Mouse (Mus musculus): ENCODE measurements around the gene Tmem191c. TPM values are rescaled to one million over a fixed set of nuclear protein-coding genes. Genes with fewer than 3 reads are reported as not detected.

Gene Tmem191c
- polyA plus RNA-seq, 1 experiment from 2014 or later: 15.0 TPM

DNA sequence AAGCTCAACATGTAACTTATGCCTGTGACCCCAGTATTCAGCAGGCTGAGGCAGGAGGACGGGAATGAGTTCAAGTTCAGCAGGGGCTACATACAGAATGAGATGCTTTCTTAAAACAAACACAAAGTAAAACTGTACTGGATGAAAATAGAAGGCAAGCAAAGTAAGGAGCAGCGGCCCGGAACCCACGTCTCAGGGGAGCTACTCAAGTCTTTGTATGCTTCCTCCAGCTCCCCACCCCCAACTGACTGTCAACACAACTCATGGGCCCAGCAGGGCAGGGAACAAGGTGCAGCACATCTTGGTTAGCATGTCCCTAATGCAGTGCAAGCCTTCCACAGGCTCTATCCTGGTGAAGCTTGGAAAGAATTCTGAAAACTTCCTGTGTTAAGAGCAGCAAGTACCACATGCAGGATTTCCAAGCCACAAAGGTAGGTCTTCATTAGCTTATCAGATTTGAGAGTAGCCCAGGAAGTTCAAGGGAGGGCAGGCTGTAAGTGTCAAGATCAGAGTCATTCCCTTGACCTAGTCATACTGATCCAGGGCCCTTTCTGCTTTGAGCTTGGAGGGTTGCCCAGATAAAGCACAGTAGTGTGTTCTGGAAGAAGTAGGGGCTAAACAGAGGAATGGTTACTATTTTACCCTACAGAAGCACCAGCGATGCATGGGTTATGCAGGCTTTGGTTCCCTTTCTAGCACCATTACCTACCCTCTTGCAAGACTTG lies 27.8 kb downstream of the Tmem191c start:
- Histone ChIP-seq H3K27ac (ENCODE audit: low read length) (no peak overlapping the region), H3K4me3 (ENCODE audit: low read length) (no peak overlapping the region), H3K27me3 (ENCODE audit: control insufficient read depth, insufficient read depth, low read length) (no peaks in the 10 kb centered on the region), H3K36me3 (ENCODE audit: control insufficient read depth, insufficient read depth) (peaks cover 48% of the 10 kb centered on the region), H3K4me1 (ENCODE audit: control insufficient read depth, insufficient read depth, low read length) (no peaks in the 10 kb centered on the region), H3K9me3 (replicated peaks; ENCODE audit: control insufficient read depth, low read length) (no peaks in the 10 kb centered on the region), H3K4me2 (ENCODE audit: low read depth, low read length) (no peak overlapping the region), H3K9ac (ENCODE audit: low read length) (no peak overlapping the region)
- ATAC-seq (replicated peaks; ENCODE audit: extremely low read depth, insufficient read depth, low FRiP score): no peak
- 85% methylated on average over 5 of the region's 5 CpGs for WGBS

GRCm38 (mm10) chr16:17307461-17307860 lies 31.6 kb downstream of the Tmem191c start:
- Histone ChIP-seq H3K27me3 (ENCODE audit: control insufficient read depth, insufficient read depth, low read length) (no peaks in the 10 kb centered on the region), H3K4me3 (ENCODE audit: low read length) (no peak overlapping the region), H3K27ac (ENCODE audit: low read length) (no peak overlapping the region), H3K4me1 (ENCODE audit: control insufficient read depth, insufficient read depth, low read length) (no peaks in the 10 kb centered on the region), H3K4me2 (ENCODE audit: low read depth, low read length) (no peak overlapping the region), H3K36me3 (ENCODE audit: control insufficient read depth, insufficient read depth) (peaks cover 45% of the 10 kb centered on the region), H3K9me3 (replicated peaks; ENCODE audit: control insufficient read depth, low read length) (no peaks in the 10 kb centered on the region), H3K9ac (ENCODE audit: low read length) (no peak overlapping the region)
- no peak for ATAC-seq (replicated peaks; ENCODE audit: extremely low read depth, insufficient read depth, low FRiP score)
- WGBS: 93% methylated on average over 5 of the region's 5 CpGs

DNA sequence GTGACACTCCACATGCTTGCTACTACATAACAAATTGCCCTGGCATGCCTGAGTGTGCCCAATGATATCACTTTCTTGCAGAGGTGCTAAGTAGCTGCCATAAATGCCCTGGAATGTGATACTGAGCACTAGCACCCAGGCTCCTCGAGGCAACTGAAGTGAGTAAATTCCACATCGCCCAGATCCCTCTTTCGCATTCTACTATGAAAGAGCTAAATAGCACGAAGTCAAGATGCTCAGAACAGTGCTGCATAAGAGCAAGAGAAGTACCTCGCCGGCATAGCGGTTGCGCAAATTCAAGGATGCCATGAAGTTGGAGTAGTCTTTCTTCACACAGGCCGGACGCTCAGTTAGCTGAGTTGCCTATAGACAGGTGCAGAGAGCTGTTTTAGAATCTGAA lies 33.2 kb downstream of the Tmem191c start:
- no peaks in the 10 kb centered on the region for H3K27me3 ChIP-seq (ENCODE audit: control insufficient read depth, insufficient read depth, low read length)
- peaks cover 49% of the 10 kb centered on the region for H3K36me3 ChIP-seq (ENCODE audit: control insufficient read depth, insufficient read depth)
- no peak overlapping the region for H3K4me2 ChIP-seq (ENCODE audit: low read depth, low read length)
- H3K9me3 ChIP-seq (replicated peaks; ENCODE audit: control insufficient read depth, low read length): 0 out of 2 replicates have a peak, but pooled peaks cover 4% of the 10 kb centered on the region
- 90% methylated on average over 10 of the region's 10 CpGs for WGBS
- H3K4me1 ChIP-seq (ENCODE audit: control insufficient read depth, insufficient read depth, low read length): no peaks in the 10 kb centered on the region
- no peak overlapping the region for H3K27ac ChIP-seq (ENCODE audit: low read length)
- ATAC-seq (replicated peaks; ENCODE audit: extremely low read depth, insufficient read depth, low FRiP score): no peak
- H3K4me3 ChIP-seq (ENCODE audit: low read length): no peak overlapping the region
- H3K9ac ChIP-seq (ENCODE audit: low read length): no peak overlapping the region

DNA sequence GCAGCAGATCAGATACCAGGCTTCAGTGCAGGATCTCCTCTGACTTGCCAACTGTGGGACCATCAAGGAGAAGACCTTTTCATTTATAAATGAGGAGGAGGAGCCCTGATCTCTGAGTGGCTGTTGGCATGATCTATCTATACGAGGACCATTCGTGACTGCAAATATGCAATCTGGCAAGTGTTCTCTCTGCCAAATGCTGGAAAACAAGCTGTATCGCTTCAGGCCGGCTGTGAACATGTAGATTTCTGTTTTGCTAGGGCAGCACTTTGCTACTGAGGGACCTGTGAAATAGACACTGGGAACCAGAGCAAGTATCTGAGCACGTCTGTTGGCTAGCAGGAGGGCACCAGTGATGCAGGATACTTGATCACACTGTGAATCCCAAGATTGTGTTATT lies 36.7 kb downstream of the Tmem191c start:
- no peak overlapping the region for H3K27ac ChIP-seq (ENCODE audit: low read length)
- H3K27me3 ChIP-seq (ENCODE audit: control insufficient read depth, insufficient read depth, low read length): no peaks in the 10 kb centered on the region
- H3K4me1 ChIP-seq (ENCODE audit: control insufficient read depth, insufficient read depth, low read length): no peaks in the 10 kb centered on the region
- no peak for ATAC-seq (replicated peaks; ENCODE audit: extremely low read depth, insufficient read depth, low FRiP score)
- peaks cover 55% of the 10 kb centered on the region for H3K36me3 ChIP-seq (ENCODE audit: control insufficient read depth, insufficient read depth)
- H3K9ac ChIP-seq (ENCODE audit: low read length): no peak overlapping the region
- no peak overlapping the region for H3K4me3 ChIP-seq (ENCODE audit: low read length)
- H3K9me3 ChIP-seq (replicated peaks; ENCODE audit: control insufficient read depth, low read length): 0 out of 2 replicates have a peak, but pooled peaks cover 4% of the 10 kb centered on the region
- WGBS: 96% methylated on average over 5 of the region's 5 CpGs
- H3K4me2 ChIP-seq (ENCODE audit: low read depth, low read length): no peak overlapping the region

- no peak for ATAC-seq (replicated peaks; ENCODE audit: extremely low read depth, insufficient read depth, low FRiP score)
Observed at GRCm38 (mm10) chr16:17316554-17316953, 40.7 kb downstream of the Tmem191c start.

DNA sequence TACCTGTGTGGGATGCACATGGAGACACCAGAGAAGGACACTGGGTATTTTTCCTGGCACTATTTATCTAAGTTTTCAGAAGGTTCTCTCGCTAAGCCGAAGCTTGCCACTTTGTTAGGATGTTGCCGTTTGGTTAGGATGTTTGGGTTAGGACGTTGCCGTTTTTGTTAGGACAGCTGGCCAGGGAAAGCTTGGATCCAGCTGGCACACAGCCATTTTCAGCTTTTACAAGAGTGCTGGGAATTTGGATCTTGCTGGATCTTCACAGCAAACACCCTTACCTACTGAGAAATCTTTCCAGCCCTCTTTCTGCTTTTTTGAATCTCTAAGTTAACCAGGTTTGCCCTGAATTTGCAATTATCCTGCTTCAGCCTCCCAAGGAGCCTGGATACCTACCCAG lies 45.6 kb downstream of the Tmem191c start:
- Histone ChIP-seq H3K4me3 (ENCODE audit: low read length) (no peak overlapping the region), H3K4me2 (ENCODE audit: low read depth, low read length) (no peak overlapping the region), H3K27ac (ENCODE audit: low read length) (no peak overlapping the region), H3K36me3 (ENCODE audit: control insufficient read depth, insufficient read depth) (peaks cover 36% of the 10 kb centered on the region), H3K9me3 (replicated peaks; ENCODE audit: control insufficient read depth, low read length) (no peaks in the 10 kb centered on the region), H3K4me1 (ENCODE audit: control insufficient read depth, insufficient read depth, low read length) (no peaks in the 10 kb centered on the region), H3K27me3 (ENCODE audit: control insufficient read depth, insufficient read depth, low read length) (no peaks in the 10 kb centered on the region), H3K9ac (ENCODE audit: low read length) (no peak overlapping the region)
- no peak for ATAC-seq (replicated peaks; ENCODE audit: extremely low read depth, insufficient read depth, low FRiP score)
- WGBS: 68% methylated on average over 5 of the region's 5 CpGs

More at GRCm38 (mm10) chr16:17316554-17316953, 40.7 kb downstream of the Tmem191c start:
- Histone ChIP-seq H3K4me2 (ENCODE audit: low read depth, low read length) (no peak overlapping the region), H3K9ac (ENCODE audit: low read length) (no peak overlapping the region), H3K9me3 (replicated peaks; ENCODE audit: control insufficient read depth, low read length) (0 out of 2 replicates have a peak, but pooled peaks cover 4% of the 10 kb centered on the region), H3K4me3 (ENCODE audit: low read length) (no peak overlapping the region), H3K27me3 (ENCODE audit: control insufficient read depth, insufficient read depth, low read length) (no peaks in the 10 kb centered on the region), H3K36me3 (ENCODE audit: control insufficient read depth, insufficient read depth) (peaks cover 48% of the 10 kb centered on the region), H3K4me1 (ENCODE audit: control insufficient read depth, insufficient read depth, low read length) (no peaks in the 10 kb centered on the region), H3K27ac (ENCODE audit: low read length) (no peak overlapping the region)
- 89% methylated on average over 7 of the region's 7 CpGs for WGBS

- Histone ChIP-seq H3K27ac (ENCODE audit: low read length) (no peak overlapping the region), H3K4me3 (ENCODE audit: low read length) (no peak overlapping the region), H3K9ac (ENCODE audit: low read length) (no peak overlapping the region), H3K4me1 (ENCODE audit: control insufficient read depth, insufficient read depth, low read length) (no peaks in the 10 kb centered on the region), H3K4me2 (ENCODE audit: low read depth, low read length) (no peak overlapping the region), H3K9me3 (replicated peaks; ENCODE audit: control insufficient read depth, low read length) (no peaks in the 10 kb centered on the region), H3K27me3 (ENCODE audit: control insufficient read depth, insufficient read depth, low read length) (no peaks in the 10 kb centered on the region), H3K36me3 (ENCODE audit: control insufficient read depth, insufficient read depth) (peaks cover 18% of the 10 kb centered on the region; the same call in 1 of the 2 replicates)
- no peak for ATAC-seq (replicated peaks; ENCODE audit: extremely low read depth, insufficient read depth, low FRiP score)
- WGBS: 82% methylated on average over 5 of the region's 5 CpGs
Observed at GRCm38 (mm10) chr16:17324745-17325144, 48.9 kb downstream of the Tmem191c start.

GRCm38 (mm10) chr16:17326064-17326463 lies 50.2 kb downstream of the Tmem191c start:
- 89% methylated on average over 2 of the region's 2 CpGs for WGBS
- H3K9ac ChIP-seq (ENCODE audit: low read length): no peak overlapping the region

DNA sequence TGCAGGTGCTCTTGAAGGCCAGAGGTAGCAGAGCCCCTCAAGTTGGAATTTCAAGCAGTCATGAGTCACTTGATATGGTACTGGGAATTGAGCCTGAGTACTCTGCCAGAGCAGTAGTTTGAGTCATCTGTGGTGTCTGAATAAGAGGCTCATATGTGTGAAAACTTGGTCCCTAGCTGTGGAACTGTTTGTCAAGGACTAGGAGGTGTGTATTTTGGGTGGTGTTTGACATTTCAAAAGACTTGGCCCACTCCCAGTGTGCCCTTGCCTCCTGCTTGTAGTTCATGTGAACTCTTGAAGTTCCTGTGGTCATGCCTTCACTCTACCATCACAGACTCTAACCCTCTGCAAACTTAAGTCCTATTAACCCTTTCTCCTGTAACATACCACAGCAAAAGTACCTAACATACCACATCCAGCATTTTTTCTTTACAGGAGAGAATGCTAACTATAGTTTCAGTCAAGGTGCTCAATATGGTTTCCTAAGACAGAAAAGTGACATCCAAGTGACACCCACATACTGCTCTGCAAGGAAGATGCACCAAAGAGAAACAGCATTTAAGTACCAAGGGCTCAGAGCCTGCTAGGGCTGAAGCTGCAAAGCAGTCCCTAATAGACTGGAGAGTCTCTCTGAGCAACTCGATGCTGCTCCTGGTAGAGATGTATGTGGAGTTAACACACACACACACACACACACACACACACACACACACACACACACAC lies 54.1 kb downstream of the Tmem191c start:
- WGBS: 75% methylated on average over 1 of the region's 1 CpGs
- Histone ChIP-seq H3K27ac (ENCODE audit: low read length) (no peak overlapping the region), H3K9me3 (replicated peaks; ENCODE audit: control insufficient read depth, low read length) (no peaks in the 10 kb centered on the region), H3K27me3 (ENCODE audit: control insufficient read depth, insufficient read depth, low read length) (no peaks in the 10 kb centered on the region), H3K36me3 (ENCODE audit: control insufficient read depth, insufficient read depth) (peaks cover 4% of the 10 kb centered on the region; the same call in 1 of the 2 replicates), H3K4me3 (ENCODE audit: low read length) (no peak overlapping the region), H3K9ac (ENCODE audit: low read length) (no peak overlapping the region), H3K4me1 (ENCODE audit: control insufficient read depth, insufficient read depth, low read length) (no peaks in the 10 kb centered on the region), H3K4me2 (ENCODE audit: low read depth, low read length) (no peak overlapping the region)
- no peak for ATAC-seq (replicated peaks; ENCODE audit: extremely low read depth, insufficient read depth, low FRiP score)

More at GRCm38 (mm10) chr16:17326064-17326463, 50.2 kb downstream of the Tmem191c start:
- Histone ChIP-seq H3K4me1 (ENCODE audit: control insufficient read depth, insufficient read depth, low read length) (no peaks in the 10 kb centered on the region), H3K27ac (ENCODE audit: low read length) (no peak overlapping the region), H3K9me3 (replicated peaks; ENCODE audit: control insufficient read depth, low read length) (no peaks in the 10 kb centered on the region), H3K36me3 (ENCODE audit: control insufficient read depth, insufficient read depth) (peaks cover 18% of the 10 kb centered on the region; the same call in 1 of the 2 replicates), H3K4me3 (ENCODE audit: low read length) (no peak overlapping the region), H3K4me2 (ENCODE audit: low read depth, low read length) (no peak overlapping the region), H3K27me3 (ENCODE audit: control insufficient read depth, insufficient read depth, low read length) (no peaks in the 10 kb centered on the region)
- ATAC-seq (replicated peaks; ENCODE audit: extremely low read depth, insufficient read depth, low FRiP score): no peak

Data from heart, embryonic 16.5 days (tissue).